Mouse (Mus musculus) stomach, embryonic 14.5 days (tissue): Measurements from ENCODE around the gene Dnajc5. TPM values are rescaled to one million over a fixed set of nuclear protein-coding genes. Genes with fewer than 3 reads are reported as not detected.

Source experiments
- ATAC-seq: fragments of 200-750 bp; cut with Nextera tagmentation; 2 replicates; pipeline ENCODE4 v1.8.0; 2017; ENCODE audit warnings: low read depth, moderate TSS enrichment; ENCODE audit not compliant: insufficient number of reproducible peaks, insufficient read depth, low FRiP score
- H3K27ac ChIP-seq: fragments of 300-500 bp; sonication (generic); 2 replicates; pipeline ENCODE4 v1.5.1; 2014; ENCODE audit warnings: mild to moderate bottlenecking, low read length, moderate library complexity, mixed read lengths
- H3K27me3 ChIP-seq: fragments of 300-500 bp; sonication (generic); 2 replicates; pipeline ENCODE4 v1.6.1; 2014; ENCODE audit warnings: low read length, control low read depth, mixed read lengths; ENCODE audit not compliant: control insufficient read depth, insufficient read depth
- H3K36me3 ChIP-seq: fragments of 300-500 bp; sonication (generic); 2 replicates; pipeline ENCODE4 v1.6.1; 2014; ENCODE audit warnings: mild to moderate bottlenecking, control low read depth, low read length, moderate library complexity, mixed read lengths; ENCODE audit not compliant: control insufficient read depth, insufficient read depth
- H3K4me1 ChIP-seq: fragments of 300-500 bp; sonication (generic); 2 replicates; pipeline ENCODE4 v1.6.1; 2014; ENCODE audit warnings: low read length, control low read depth, mixed read lengths; ENCODE audit not compliant: control insufficient read depth, insufficient read depth
- H3K4me2 ChIP-seq: fragments of 300-500 bp; sonication (generic); replicated peaks from 2 replicates; pipeline ENCODE4 v1.6.1; 2014; ENCODE audit warnings: low read depth, low read length, control low read depth
- H3K4me3 ChIP-seq: fragments of 300-500 bp; sonication (generic); 2 replicates; pipeline ENCODE4 v1.5.1; 2014; ENCODE audit warnings: low read depth, low read length, control low read depth
- H3K9ac ChIP-seq: fragments of 300-500 bp; sonication (generic); replicated peaks from 2 replicates; pipeline ENCODE4 v1.6.1; 2014; ENCODE audit warnings: low read depth, mild to moderate bottlenecking, control low read depth, low read length, moderate library complexity, mixed read lengths
- H3K9me3 ChIP-seq: fragments of 300-500 bp; sonication (generic); 2 replicates; pipeline ENCODE4 v1.6.1; 2016; ENCODE audit warnings: low read depth, low read length, control low read depth; ENCODE audit not compliant: control insufficient read depth
- WGBS: fragments of 180-500 bp; shearing (Covaris S2); extraction: QIAGEN DNeasy Blood & Tissue Kit; methylation state at CpG from one replicate; pipeline ENCODE4 v1.1.7; 2014; 5-methylcytosine and 5-hydroxymethylcytosine counted together
- polyA plus RNA-seq: library from polyadenylated mRNA; unstranded; fragments of >200 nt; fragmentation: Nextera tagmentation; extraction: Ambion mirVana; gene quantifications from 2 replicates; pipeline ENCODE4 v1.2.1, GENCODE M21; 2014

Dnajc5 gene
- polyA plus RNA-seq, 1 experiment from 2014 or later = 83.1 TPM

DNA sequence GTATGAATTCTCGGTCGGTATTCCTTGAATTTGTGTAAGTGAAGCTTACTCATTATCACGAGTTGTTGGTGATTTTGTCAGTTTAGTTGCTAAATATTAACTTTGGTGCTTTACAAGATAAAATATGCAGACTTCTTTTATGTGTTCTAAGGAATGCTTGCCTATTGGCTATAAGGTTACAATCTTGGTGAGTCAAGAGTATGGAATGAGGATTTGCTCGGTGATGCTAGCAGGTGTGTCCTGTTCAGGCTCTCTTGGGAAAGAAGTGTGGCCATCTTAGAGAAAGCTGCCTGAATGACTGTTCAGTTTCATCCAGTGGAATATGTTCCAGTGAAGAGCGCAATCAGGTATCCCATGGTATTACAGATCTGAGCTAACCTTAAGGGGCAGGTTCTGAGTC is 5.2 kb downstream of the Dnajc5 start:
- WGBS = 64% methylated on average over 5 of the region's 5 CpGs
- Histone ChIP-seq H3K4me1 (peaks cover 9% of the 10 kb centered on the region), H3K36me3 (no peaks in the 10 kb centered on the region), H3K9ac (no peak overlapping the region), H3K27ac (no peak overlapping the region), H3K4me3 (no peak overlapping the region), H3K27me3 (no peaks in the 10 kb centered on the region), H3K4me2 (no peak overlapping the region), H3K9me3 (no peaks in the 10 kb centered on the region)
- no peak for ATAC-seq

DNA sequence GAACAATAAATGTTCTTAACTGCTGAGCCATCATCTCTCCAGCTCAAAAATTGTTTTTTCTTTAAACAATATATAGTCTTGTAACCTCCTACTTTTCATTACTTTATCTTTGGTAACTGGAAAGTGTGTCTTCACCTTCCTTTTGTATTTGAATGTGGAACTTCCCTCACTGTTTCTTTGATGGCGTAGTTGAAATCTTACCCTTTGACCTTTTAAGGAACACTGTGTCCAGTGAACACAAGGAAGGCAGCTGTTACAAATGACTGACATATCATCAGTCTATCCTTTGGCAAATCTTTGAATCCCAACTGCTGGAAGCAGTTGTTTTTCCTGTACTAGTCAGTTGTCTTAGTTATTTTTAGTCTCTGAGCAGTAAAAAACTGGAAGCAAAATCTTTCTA is 8.8 kb downstream of the Dnajc5 start:
- H3K4me2 ChIP-seq = no peak overlapping the region
- no peak overlapping the region for H3K27ac ChIP-seq
- no peaks in the 10 kb centered on the region for H3K4me1 ChIP-seq
- H3K9ac ChIP-seq = no peak overlapping the region
- ATAC-seq = no peak
- 88% methylated on average over 1 of the region's 1 CpGs for WGBS
- H3K36me3 ChIP-seq = no peaks in the 10 kb centered on the region
- H3K9me3 ChIP-seq = no peaks in the 10 kb centered on the region
- H3K4me3 ChIP-seq = no peak overlapping the region
- H3K27me3 ChIP-seq = no peaks in the 10 kb centered on the region

DNA sequence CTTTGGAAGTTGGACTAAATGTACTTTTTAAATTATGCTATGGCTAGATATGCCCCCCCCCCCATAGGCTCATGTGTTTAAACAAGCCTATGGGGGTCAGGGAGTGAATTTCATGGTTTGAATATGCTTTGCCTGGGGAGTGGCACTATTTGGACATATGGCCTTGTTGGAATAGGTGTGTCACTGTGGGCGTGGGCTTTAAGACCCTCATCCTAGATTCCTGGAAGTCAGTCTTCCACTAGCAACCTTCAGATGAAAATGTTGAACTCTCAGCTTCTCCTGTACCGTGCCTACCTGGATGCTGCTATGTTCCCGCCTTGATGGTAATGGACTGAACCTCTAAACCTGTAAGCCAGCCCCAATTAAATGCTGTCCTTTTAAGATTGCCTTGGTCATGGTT is 12.3 kb downstream of the Dnajc5 start:
- Histone ChIP-seq H3K9ac (no peak overlapping the region), H3K9me3 (no peaks in the 10 kb centered on the region), H3K27me3 (no peaks in the 10 kb centered on the region), H3K4me1 (peaks cover 2% of the 10 kb centered on the region; the same call in 1 of the 2 replicates), H3K4me2 (no peak overlapping the region), H3K27ac (no peak overlapping the region), H3K36me3 (no peaks in the 10 kb centered on the region), H3K4me3 (no peak overlapping the region)
- WGBS = 93% methylated on average over 3 of the region's 3 CpGs
- no peak for ATAC-seq

DNA sequence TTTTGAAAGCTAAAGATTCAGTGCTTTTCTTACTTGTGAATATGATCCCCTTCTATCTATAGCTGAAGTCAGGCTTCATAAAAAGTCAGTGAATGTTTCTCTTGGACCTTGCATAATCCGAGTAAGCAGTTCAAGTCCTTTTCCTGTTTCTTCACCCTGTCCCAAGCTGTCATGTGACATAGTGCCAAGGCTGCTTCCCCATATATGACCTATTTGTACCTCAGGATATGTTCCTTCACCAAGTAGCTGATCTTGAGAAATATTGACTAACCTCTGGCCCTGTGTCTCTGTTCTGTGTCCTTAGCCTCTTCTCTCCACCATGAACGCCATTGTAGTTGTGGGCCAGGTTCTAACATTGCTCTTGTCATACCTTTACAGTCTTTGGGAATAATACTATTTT is 16.1 kb downstream of the Dnajc5 start:
- Histone ChIP-seq H3K4me1 (peaks cover 5% of the 10 kb centered on the region; the same call in 1 of the 2 replicates), H3K4me2 (no peak overlapping the region), H3K9me3 (no peaks in the 10 kb centered on the region), H3K9ac (no peak overlapping the region), H3K27ac (no peak overlapping the region), H3K27me3 (no peaks in the 10 kb centered on the region), H3K36me3 (no peaks in the 10 kb centered on the region; the same call in 1 of the 2 replicates), H3K4me3 (no peak overlapping the region)
- no peak for ATAC-seq
- WGBS = 88% methylated on average over 2 of the region's 2 CpGs

DNA sequence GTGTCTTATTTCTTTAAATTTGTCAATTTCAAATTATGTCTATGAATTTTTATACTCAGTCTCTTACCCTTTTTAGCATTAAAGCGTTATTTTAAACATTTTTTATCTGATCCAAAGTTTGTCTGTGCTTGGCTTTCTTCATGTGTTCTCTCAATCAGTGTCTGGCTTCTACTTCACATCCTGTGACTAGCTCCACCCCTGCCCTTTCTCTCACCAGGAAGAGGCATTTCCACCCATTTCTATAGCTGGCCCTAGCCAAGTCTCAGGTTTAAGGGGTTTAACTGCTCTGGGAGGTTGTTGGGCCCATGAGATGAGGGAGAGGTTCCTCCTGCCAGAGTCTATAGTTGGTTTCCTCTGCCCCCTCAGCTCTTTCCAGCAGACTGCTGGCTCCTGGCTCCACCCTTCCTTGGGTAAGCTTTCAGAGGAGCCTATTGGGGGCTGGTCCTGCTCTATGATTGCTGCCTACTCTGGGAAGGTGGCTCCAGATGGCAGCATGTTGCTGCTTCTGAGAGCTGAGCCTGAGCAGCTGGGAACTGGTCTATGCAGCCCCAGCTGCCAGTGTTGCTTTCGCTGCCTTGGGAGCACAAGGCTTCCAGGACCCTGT is 17.3 kb downstream of the Dnajc5 start:
- peak overlapping the region; percentile 11; the same call in 1 of the 2 replicates for H3K27ac ChIP-seq
- no peak overlapping the region for H3K4me2 ChIP-seq
- H3K27me3 ChIP-seq = no peaks in the 10 kb centered on the region
- WGBS = 69% methylated on average over 2 of the region's 2 CpGs
- no peak overlapping the region for H3K9ac ChIP-seq
- H3K4me1 ChIP-seq = peaks cover 5% of the 10 kb centered on the region; the same call in 1 of the 2 replicates
- peaks cover 4% of the 10 kb centered on the region; the same call in 1 of the 2 replicates for H3K36me3 ChIP-seq
- H3K9me3 ChIP-seq = no peaks in the 10 kb centered on the region
- ATAC-seq = peak; percentile 42; the same call in 1 of the 2 replicates
- no peak overlapping the region for H3K4me3 ChIP-seq

DNA sequence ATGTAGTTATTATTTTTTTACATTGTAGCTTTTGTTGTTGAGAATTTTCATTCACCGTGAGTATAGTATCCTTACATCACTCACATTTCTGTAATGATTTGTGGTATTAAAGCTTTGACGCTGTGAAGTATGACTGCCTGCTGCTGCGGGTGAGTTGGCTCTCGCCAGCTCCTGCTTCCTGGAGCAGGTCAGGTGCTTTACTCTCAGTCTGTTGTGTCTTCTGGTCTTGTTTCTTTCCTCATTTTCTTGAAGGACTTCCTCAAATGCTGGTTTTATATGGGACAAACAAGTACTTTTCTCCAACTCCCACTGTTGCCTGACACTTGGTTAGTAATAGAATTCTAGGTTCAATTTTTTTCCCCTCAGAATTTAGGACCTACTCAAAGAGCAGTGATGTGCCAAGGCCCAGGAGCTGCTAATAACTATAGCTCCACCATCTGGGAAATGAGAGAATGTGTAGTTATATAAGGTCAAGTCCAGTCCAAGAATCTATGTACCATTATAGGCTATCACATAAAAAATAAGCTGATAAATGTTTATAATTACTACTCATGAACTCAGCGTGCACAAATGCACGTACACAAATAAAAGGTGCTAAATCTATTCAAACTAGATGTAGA is 21.6 kb downstream of the Dnajc5 start:
- no peak for ATAC-seq
- Histone ChIP-seq H3K27ac (no peak overlapping the region), H3K36me3 (peaks cover 11% of the 10 kb centered on the region), H3K4me1 (peaks cover 5% of the 10 kb centered on the region; the same call in 1 of the 2 replicates), H3K9me3 (no peaks in the 10 kb centered on the region), H3K9ac (no peak overlapping the region), H3K4me2 (no peak overlapping the region), H3K27me3 (no peaks in the 10 kb centered on the region), H3K4me3 (no peak overlapping the region)
- 88% methylated on average over 6 of the region's 6 CpGs for WGBS

DNA sequence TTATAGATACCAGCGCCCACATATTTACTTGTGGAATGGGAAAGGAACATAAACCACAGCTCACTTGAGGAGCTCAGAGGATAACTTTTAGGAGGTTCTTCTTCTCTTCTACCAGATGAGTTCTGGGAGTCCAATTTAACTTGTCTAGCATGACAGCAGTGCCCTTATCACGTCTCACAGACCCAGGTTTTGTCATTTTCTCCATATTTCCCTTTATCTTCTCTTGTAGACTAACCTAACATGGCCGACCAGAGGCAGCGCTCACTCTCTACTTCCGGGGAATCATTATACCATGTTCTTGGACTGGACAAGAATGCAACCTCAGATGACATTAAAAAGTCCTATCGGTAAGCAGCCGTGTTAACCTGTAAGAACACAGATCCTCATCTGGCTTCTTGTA is 25.9 kb downstream of the Dnajc5 start:
- Histone ChIP-seq H3K9ac (no peak overlapping the region), H3K27ac (no peak overlapping the region), H3K36me3 (peaks cover 41% of the 10 kb centered on the region), H3K27me3 (no peaks in the 10 kb centered on the region), H3K4me2 (no peak overlapping the region), H3K4me1 (no peaks in the 10 kb centered on the region), H3K4me3 (no peak overlapping the region), H3K9me3 (no peaks in the 10 kb centered on the region)
- WGBS = 91% methylated on average over 7 of the region's 7 CpGs
- no peak for ATAC-seq

DNA sequence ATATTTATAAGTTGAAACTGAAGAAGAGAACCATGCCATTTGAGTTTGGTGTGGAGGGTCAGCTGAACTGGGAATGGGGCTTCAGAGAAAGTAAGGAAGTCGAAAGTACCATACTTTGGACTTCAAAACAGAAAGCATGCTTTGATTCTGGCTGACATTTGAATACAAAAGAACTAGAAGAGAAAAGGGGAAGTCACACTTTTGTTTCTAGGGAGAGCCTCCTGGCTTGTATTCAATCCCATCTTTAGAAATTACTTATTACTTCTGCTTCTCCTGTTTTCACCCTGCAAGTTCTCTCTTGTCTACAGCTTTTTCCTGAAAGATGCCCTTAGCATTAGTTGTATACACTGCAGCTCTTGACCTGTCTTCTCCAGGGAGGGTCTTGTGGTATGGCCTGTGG is 27.9 kb downstream of the Dnajc5 start:
- WGBS = 85% methylated on average over 1 of the region's 1 CpGs
- H3K27ac ChIP-seq = no peak overlapping the region
- peaks cover 50% of the 10 kb centered on the region for H3K36me3 ChIP-seq
- no peaks in the 10 kb centered on the region for H3K9me3 ChIP-seq
- H3K4me1 ChIP-seq = no peaks in the 10 kb centered on the region
- H3K27me3 ChIP-seq = no peaks in the 10 kb centered on the region
- ATAC-seq = no peak
- no peak overlapping the region for H3K4me3 ChIP-seq
- H3K9ac ChIP-seq = no peak overlapping the region
- H3K4me2 ChIP-seq = no peak overlapping the region
